Mouse (Mus musculus): ENCODE results near the gene Aebp2.
A peak's percentile ranks its signal among the peaks of the same experiment; 100 is the strongest.
"Not testable (repeated sequence)": the region's sequence is repeated elsewhere in the genome, so short reads cannot be mapped to it uniquely, and the experiment has no call there.

Aebp2 gene

DNA sequence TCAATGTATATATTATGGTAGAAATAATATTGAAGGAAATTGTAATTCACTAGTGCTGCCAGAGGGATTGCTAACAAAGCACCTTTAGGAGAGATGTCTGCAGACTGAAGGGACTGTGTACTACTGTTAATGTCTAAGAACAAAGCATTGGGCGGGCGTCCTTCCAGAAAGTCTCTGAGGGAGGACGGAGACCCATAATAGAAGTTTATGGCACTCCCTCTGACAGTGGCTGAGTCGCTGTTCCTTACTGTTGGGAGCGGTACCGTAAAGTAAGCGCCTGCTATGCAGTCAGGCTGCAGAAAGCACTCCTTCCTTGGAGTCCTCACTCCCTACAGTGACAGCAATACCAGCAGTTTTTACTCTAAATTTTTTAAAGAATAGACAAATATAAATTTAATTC lies 29.5 kb downstream of the Aebp2 start:
- DNase-seq (ENCODE audit: low read depth, low spot score), result no peak

DNA sequence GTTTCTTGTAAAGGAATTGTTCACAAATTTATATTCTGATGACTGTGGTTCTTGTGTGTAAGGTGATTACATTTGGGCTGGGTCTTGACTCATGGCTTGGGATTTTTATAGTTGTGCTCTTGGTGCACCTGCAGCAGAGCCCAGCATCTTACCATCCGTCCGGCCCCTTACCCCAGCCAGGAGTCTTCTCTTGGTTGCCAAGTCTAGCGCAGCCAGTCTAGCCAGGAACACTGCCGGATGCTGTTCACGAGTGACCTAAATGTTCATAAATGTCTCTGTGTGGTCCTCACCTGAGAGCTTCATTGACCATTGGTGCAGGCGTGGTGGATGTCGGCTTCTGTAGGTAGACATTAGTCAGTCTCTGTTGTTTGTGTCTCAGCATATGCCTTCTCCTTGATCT lies 33.0 kb downstream of the Aebp2 start:
- no peak for DNase-seq (ENCODE audit: low read depth, low spot score)

- no peak for DNase-seq (ENCODE audit: low read depth, low spot score)
Observed at GRCm38 (mm10) chr6:140656991-140657390, 34.5 kb downstream of the Aebp2 start.

DNA sequence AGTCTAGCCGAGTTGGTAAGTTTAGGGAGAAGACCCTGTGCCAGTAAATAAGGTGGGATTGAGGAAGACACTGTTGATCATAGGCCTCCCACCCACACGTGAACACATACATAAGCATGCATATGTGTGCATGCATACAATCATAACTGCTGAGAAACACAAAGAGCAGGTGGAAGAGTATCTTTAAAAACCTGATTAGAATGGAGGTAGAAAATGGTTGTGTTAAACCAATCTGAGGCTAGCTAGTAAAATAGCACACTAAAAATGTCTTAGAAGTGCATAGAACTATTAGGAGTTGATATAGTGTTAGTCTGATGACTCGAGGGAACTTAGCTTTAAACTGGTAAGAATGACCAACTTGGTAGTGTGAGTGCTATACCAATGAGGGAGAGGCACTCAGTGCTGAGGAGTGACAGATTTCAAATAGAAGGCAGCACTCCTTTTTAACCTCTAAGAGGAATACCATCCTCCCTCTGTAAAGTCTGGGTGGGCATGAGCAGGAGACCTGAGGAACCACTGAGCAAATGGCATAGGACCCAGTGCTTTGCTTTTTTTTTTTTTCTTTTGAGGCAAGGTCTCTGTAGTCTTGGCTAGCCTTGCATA lies 35.6 kb downstream of the Aebp2 start:
- DNase-seq (ENCODE audit: low read depth, low spot score), result no peak

DNA sequence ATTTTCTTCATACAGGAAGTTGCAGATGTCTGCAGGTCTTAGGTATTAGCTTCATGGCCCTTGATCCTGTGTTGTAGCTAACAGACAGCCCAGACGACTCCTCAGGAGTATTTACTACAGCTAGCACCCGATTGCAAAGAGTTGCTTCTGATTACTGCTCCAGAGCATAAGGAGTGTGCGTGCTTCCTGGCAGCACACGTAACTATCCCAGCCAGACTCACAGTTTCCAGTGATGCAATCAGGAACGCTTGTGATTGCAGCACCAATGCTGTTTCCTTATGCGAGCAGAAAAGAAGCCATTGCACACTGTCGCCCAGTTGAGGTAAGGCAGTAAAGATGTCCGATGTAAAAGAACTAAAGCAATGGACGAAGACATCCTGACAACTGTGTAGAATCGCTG lies 38.6 kb downstream of the Aebp2 start:
- DNase-seq (ENCODE audit: low read depth, low spot score), result no peak

DNA sequence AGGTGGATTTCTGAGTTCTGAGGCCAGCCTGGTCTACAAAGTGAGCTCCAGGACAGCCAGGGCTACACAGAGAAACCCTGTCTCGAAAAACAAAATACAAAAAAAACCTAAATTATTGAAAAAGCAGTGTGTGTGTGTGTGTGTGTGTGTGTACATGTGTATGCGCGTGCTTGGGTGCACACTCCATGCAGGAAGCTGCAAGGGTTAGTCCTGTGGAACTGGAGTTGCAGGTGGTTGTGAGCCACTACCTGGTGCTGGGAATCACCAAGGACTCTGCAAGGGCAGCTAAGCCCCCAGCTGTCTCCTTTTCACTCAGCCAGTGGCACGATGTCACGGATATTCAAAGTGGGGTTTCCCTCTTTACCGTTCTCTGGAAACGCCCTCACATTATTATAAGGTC lies 39.3 kb downstream of the Aebp2 start:
- no peak for DNase-seq (ENCODE audit: low read depth, low spot score)

GRCm38 (mm10) chr6:140662290-140662689 lies 39.8 kb downstream of the Aebp2 start:
- DNase-seq (ENCODE audit: low read depth, low spot score), result no peak

- not testable (repeated sequence) for DNase-seq (ENCODE audit: low read depth, low spot score)
Observed at GRCm38 (mm10) chr6:140662697-140663096, 40.2 kb downstream of the Aebp2 start.

DNA sequence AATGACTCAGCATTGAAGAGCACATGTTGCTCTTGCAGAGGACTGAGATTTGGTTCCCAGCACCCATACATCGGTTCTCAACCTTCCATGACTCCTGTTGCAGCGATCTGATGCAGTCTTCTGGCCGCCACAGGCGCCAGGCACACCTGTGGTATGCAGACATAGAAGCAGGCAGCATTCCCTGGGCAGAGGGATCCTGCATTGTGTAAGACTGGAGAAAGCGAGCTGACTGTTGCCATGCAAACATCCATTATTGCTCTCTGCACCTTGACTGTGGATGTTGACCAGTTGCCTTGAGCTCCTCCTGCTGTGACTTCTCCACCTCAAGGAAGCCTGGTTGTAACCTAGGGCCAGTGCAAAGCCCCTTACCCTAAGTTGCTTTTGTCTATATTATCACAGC lies 42.1 kb downstream of the Aebp2 start:
- DNase-seq (ENCODE audit: low read depth, low spot score), result no peak

DNA sequence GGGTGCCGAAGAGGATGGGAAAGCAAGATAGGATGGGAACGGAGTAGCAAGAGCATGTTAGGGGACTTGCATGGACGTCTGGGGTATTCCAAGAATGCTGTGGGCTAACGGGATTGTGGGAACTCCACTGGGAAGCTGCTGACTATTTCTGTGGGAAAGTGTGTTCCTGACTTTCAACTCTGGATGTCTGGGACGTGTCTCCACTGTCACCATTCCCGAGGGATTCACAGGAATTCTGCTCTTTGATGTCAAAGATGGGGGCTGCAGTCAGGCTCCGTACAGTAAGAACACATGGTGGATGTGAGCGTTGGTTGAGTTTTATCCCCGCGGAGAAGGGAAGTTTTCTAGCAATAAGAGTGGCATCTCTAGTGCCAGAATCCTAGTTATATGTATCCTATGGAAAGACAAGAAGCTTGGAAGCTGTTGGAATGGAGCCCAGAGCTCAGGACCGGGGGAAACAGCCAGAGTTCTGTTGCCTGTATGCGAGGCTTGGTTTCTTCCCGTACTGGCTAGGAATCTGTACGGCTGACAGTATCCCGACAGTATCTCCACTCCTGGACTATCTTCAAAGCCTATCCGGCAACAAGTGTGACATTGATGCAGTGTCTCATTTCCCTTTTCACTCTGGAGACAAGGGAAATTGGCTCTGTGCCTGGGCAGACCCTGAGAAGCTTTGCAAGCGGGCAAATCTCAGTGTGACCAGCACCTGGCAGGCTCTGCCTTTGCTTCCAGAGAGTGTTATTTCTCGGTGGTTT lies 44.2 kb downstream of the Aebp2 start:
- DNase-seq (ENCODE audit: low read depth, low spot score), result no peak

- DNase-seq (ENCODE audit: low read depth, low spot score), result no peak
Observed at GRCm38 (mm10) chr6:140667289-140667906, 44.9 kb downstream of the Aebp2 start.

DNA sequence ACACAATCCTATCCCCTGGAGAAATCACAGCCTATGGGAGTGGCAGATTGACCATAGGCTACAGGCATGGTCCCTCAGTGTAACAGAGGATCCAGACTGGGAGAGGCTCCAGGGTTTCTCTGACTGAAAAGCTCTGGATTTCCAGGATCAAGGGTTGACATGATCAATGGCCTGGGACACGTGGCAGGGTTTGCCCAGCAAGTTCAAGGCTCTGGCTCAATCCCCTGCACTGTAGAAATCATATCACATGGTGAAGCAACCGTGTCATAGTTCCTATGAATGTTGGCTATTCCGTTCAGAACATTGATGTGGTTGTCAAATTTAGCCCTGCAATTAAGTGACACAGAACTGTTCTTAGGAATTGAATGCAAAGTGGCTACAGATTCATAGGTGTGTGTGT lies 52.0 kb downstream of the Aebp2 start:
- DNase-seq (ENCODE audit: low read depth, low spot score), result no peak

- DNase-seq (ENCODE audit: low read depth, low spot score), result no peak
Observed at GRCm38 (mm10) chr6:140676094-140676493, 53.6 kb downstream of the Aebp2 start.

GRCm38 (mm10) chr6:140677041-140677440 lies 54.6 kb downstream of the Aebp2 start:
- DNase-seq (ENCODE audit: low read depth, low spot score), result no peak

DNA sequence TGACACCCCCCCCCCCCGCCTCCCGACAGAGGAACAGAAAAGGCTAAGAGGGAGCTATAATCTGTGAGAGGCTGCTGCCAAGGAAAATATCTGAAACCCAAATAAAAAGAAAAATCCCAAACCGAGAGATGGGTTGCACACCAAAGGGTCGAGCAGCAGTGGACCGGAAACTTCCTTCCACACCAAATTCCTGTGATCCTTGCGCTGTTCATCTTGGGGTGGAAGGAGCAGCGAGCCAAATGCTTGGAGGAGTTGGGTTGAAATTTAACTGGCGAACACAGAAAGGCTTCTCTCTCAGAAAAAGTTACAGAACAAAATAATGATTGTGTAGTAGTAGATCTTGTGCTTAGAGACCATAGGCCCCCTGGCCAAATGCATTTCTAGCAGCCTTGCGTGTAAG lies 55.5 kb downstream of the Aebp2 start:
- DNase-seq (ENCODE audit: low read depth, low spot score), result no peak

DNA sequence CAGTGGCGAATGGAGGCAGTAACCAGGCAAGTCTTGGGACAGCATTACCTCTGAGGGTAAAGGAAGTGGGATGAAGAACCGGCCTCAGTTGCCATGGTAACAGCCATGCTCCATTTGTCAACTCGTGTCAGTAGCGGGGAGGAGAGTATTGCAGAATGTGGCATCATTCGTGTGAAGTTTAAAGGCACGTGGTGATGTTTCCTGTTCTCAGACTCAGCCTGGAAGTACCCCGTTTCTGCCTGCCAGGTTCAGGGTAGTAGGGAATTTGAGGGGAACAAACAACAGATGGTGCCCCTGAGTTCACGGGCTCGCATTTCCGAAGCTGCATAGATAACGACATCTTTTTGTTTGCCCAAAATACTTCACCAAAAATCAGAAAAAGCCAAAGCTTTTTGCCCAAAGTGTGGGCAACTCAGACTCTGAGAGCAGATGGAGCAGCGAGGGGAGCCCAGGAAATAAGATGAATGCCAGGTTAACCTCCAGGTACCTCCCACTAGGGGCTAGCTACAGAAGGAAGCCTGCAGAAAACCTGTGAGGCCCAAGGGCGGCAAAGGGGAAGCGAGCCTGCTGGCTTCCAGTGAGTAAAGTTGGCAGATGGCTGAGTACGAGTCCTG lies 56.3 kb downstream of the Aebp2 start:
- DNase-seq (ENCODE audit: low read depth, low spot score), result peak; percentile 81

- no peak for DNase-seq (ENCODE audit: low read depth, low spot score)
Observed at GRCm38 (mm10) chr6:140680713-140681112, 58.2 kb downstream of the Aebp2 start.

- DNase-seq (ENCODE audit: low read depth, low spot score), result no peak
Observed at GRCm38 (mm10) chr6:140682829-140683228, 60.4 kb downstream of the Aebp2 start.

GRCm38 (mm10) chr6:140684403-140684802 lies 61.9 kb downstream of the Aebp2 start:
- no peak for DNase-seq (ENCODE audit: low read depth, low spot score)

DNA sequence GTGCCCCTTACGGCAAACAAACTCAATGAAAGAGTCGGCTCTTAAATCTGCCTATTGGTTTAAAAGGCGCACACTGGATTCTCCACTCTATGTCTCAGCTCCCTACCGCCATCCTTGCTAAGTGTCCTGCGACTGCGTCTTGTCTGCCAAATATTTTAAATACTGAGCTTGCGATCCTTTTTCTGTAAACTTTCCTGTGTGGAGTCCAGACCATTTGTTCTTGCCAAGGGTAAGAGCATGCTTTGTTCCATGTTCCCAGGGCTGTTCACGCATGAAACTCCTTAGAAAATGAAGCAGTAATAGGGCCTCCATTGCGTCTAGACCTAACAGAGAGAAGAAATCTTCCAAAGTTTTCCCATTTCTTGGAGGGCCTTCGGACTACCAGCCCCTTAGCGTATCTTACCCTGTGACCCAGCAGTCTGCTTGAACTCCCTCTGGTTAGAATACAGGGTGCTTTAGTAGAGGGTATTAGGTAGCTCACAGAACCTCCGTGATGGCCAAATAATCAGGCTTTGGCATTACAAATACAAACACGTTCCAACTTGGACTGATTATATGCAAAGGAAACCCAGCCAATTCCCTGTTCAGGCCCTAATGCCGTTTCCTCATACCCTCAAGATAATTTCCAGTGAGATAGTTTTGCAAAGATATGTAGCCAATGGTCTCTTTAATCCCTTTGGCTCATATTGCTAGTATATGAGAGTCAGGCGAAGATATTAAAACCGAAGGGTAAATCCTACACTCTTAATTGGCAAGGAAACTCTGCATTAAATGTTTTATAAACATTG lies 67.3 kb downstream of the Aebp2 start:
- no peak for DNase-seq (ENCODE audit: low read depth, low spot score)

- no peak for DNase-seq (ENCODE audit: low read depth, low spot score)
Observed at GRCm38 (mm10) chr6:140692160-140692559, 69.7 kb downstream of the Aebp2 start.

Data from forelimb bud, embryonic 11.5 days (tissue).